Mouse (Mus musculus): ENCODE measurements around the gene C1galt1.

GRCm38 (mm10) chr6:7847890-7848508, 3.4 kb downstream of the C1galt1 start:
- no peak for TF ChIP-seq CTCF (IDR thresholded peaks at IDR 0.05; ENCODE audit: borderline replicate concordance, extremely low read depth, insufficient read depth, insufficient read length)
- no peak for TF ChIP-seq POLR2A (IDR thresholded peaks at IDR 0.05; ENCODE audit: borderline replicate concordance, extremely low read depth, insufficient read depth, insufficient read length, poor library complexity, severe bottlenecking)
